Mouse (Mus musculus): ENCODE results near the gene Ahnak2. TPM values are rescaled to one million over a fixed set of nuclear protein-coding genes. Genes with fewer than 3 reads are reported as not detected.

The Ahnak2 gene
- polyA plus RNA-seq, 1 experiment from 2014 or later, result 3.1 TPM

- Histone ChIP-seq H3K36me3 (ENCODE audit: control insufficient read depth, insufficient read depth, low read length) (peaks cover 12% of the 10 kb centered on the region; the same call in 1 of the 2 replicates), H3K4me3 (ENCODE audit: control insufficient read depth in 1 of 2, insufficient read depth in 1 of 2, low read depth in 1 of 2, low read length in 2 of 2) (no peak overlapping the region), H3K9me3 (ENCODE audit: control insufficient read depth, low read length) (no peaks in the 10 kb centered on the region), H3K27me3 (ENCODE audit: control insufficient read depth, insufficient read depth, low read length) (no peaks in the 10 kb centered on the region), H3K4me2 (ENCODE audit: low read length) (no peak overlapping the region), H3K27ac (replicated peaks in 1 of 2; ENCODE audit: control insufficient read depth in 1 of 2, insufficient read depth in 1 of 2, low read depth in 2 of 2, low read length in 2 of 2) (no peak overlapping the region), H3K4me1 (ENCODE audit: control insufficient read depth in 2 of 2, insufficient read depth in 2 of 2, low read length in 2 of 2) (no peaks in the 10 kb centered on the region), H3K9ac (ENCODE audit: low read length) (no peak overlapping the region)
- no peak for ATAC-seq (ENCODE audit: insufficient number of reproducible peaks, insufficient read depth, low FRiP score, low read depth)
- whole genome bisulfite sequencing, result 77% methylated on average over 8 of the region's 8 CpGs
These were observed 74.7 kb downstream of the Ahnak2 start for GRCm38 (mm10) chr12:112727801-112728200.

- Histone ChIP-seq H3K9me3 (ENCODE audit: control insufficient read depth, low read length) (no peaks in the 10 kb centered on the region), H3K36me3 (ENCODE audit: control insufficient read depth, insufficient read depth, low read length) (no peaks in the 10 kb centered on the region), H3K27ac (replicated peaks in 1 of 2; ENCODE audit: control insufficient read depth in 1 of 2, insufficient read depth in 1 of 2, low read depth in 2 of 2, low read length in 2 of 2) (no peak overlapping the region), H3K4me3 (ENCODE audit: control insufficient read depth in 1 of 2, insufficient read depth in 1 of 2, low read depth in 1 of 2, low read length in 2 of 2) (no peak overlapping the region), H3K4me1 (ENCODE audit: control insufficient read depth in 2 of 2, insufficient read depth in 2 of 2, low read length in 2 of 2) (peaks cover 5 to 11% of the 10 kb centered on the region in 2 experiments; a peak in 3 of 4 replicates), H3K27me3 (ENCODE audit: control insufficient read depth, insufficient read depth, low read length) (0 out of 2 replicates have a peak, but pooled peaks cover 3% of the 10 kb centered on the region), H3K9ac (ENCODE audit: low read length) (no peak overlapping the region), H3K4me2 (ENCODE audit: low read length) (no peak overlapping the region)
- ATAC-seq (ENCODE audit: insufficient number of reproducible peaks, insufficient read depth, low FRiP score, low read depth), result no peak
- 75% methylated on average over 11 of the region's 11 CpGs for WGBS
These were observed 78.2 kb downstream of the Ahnak2 start for GRCm38 (mm10) chr12:112724077-112724805.

DNA sequence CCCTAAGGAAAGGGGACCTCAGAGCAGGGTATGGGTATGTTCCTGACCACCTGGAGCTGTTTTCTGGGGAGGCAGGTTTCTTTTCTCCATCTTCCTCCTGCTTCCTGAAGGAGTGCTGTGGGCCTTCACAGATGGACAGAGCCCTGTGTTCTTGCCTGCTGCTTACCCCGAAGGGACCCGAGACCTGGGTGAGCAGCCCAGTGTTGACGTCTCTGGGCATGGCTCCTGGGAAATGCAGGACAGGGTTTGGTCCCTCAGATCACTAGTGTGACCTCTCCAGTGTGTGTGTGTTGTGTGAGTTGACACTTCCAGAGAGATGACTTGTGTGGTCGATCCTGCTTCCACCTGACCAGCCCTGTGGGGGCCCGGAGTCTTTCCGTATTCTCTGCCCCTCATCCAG, 79.0 kb downstream of the Ahnak2 start:
- ATAC-seq (ENCODE audit: insufficient number of reproducible peaks, insufficient read depth, low FRiP score, low read depth), result no peak

GRCm38 (mm10) chr12:112723028-112723330, 79.5 kb downstream of the Ahnak2 start:
- Histone ChIP-seq H3K36me3 (ENCODE audit: control insufficient read depth, insufficient read depth, low read length) (no peaks in the 10 kb centered on the region), H3K4me1 (ENCODE audit: control insufficient read depth in 2 of 2, insufficient read depth in 2 of 2, low read length in 2 of 2) (peaks cover 5 to 11% of the 10 kb centered on the region in 2 experiments; a peak in 3 of 4 replicates), H3K27me3 (ENCODE audit: control insufficient read depth, insufficient read depth, low read length) (0 out of 2 replicates have a peak, but pooled peaks cover 3% of the 10 kb centered on the region), H3K9me3 (ENCODE audit: control insufficient read depth, low read length) (no peaks in the 10 kb centered on the region), H3K4me2 (ENCODE audit: low read length) (peak overlapping the region; percentile 99), H3K27ac (replicated peaks in 1 of 2; ENCODE audit: control insufficient read depth in 1 of 2, insufficient read depth in 1 of 2, low read depth in 2 of 2, low read length in 2 of 2) (no peak overlapping the region), H3K9ac (ENCODE audit: low read length) (peak overlapping the region; percentile 82), H3K4me3 (ENCODE audit: control insufficient read depth in 1 of 2, insufficient read depth in 1 of 2, low read depth in 1 of 2, low read length in 2 of 2) (peak overlapping the region; percentile 67 to 70)
- 24% methylated on average over 5 of the region's 5 CpGs for WGBS
- ATAC-seq (ENCODE audit: insufficient number of reproducible peaks, insufficient read depth, low FRiP score, low read depth), result no peak

More for the DNA sequence above, 79.0 kb downstream of the Ahnak2 start:
- H3K9ac ChIP-seq (ENCODE audit: low read length), result no peak overlapping the region
- WGBS, result 95% methylated on average over 6 of the region's 6 CpGs
- H3K4me3 ChIP-seq (ENCODE audit: control insufficient read depth in 1 of 2, insufficient read depth in 1 of 2, low read depth in 1 of 2, low read length in 2 of 2), result peak overlapping the region in 1 of 2 experiments; percentile 70; a peak in 1 of 4 replicates
- H3K36me3 ChIP-seq (ENCODE audit: control insufficient read depth, insufficient read depth, low read length), result no peaks in the 10 kb centered on the region
- H3K27me3 ChIP-seq (ENCODE audit: control insufficient read depth, insufficient read depth, low read length), result 0 out of 2 replicates have a peak, but pooled peaks cover 3% of the 10 kb centered on the region
- H3K4me2 ChIP-seq (ENCODE audit: low read length), result peak overlapping the region; percentile 99; the same call in 1 of the 2 replicates
- no peak overlapping the region for H3K27ac ChIP-seq (replicated peaks in 1 of 2; ENCODE audit: control insufficient read depth in 1 of 2, insufficient read depth in 1 of 2, low read depth in 2 of 2, low read length in 2 of 2)
- H3K4me1 ChIP-seq (ENCODE audit: control insufficient read depth in 2 of 2, insufficient read depth in 2 of 2, low read length in 2 of 2), result peaks cover 5 to 11% of the 10 kb centered on the region in 2 experiments; a peak in 3 of 4 replicates
- no peaks in the 10 kb centered on the region for H3K9me3 ChIP-seq (ENCODE audit: control insufficient read depth, low read length)

DNA sequence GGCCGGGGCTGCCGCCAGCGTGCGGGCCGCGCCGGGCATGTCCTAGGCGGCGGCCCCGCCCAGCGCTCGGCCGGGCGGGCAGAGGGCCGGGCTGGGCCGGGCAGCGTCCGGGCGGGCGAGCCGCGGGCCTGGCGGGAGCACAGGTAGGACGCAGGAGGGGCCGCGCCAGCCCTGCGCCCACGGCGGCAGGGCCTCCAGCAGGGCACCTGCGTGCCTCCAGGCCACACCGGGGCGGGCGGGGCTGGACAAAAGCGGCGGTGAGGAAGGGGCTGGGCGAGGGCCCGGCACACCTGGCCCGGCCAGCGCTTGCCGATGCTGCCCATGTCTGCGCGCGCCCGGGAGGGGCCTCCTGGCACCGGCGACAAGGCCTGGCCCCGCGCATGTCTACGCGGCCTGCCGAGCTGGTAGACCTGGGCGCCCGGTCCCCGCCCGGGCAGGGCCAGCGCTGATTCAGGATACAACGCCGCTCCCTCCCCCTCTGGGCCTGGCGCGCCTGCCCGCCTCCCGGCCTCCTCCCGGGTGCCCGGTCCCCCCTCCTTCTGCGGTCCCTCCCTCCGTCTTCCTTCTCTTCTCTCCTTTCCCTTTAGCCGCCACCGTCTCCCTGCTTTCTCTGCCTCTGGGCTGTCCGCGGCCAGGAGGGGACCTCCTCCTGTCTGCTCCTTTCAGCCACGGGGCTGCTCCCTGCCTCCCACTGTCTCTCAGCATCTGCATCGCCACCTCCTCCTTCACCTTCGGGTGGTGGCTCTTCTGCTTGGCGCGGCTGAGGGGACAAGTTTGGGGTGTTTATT, 80.0 kb downstream of the Ahnak2 start:
- H3K36me3 ChIP-seq (ENCODE audit: control insufficient read depth, insufficient read depth, low read length), result no peaks in the 10 kb centered on the region
- WGBS, result 2% methylated on average over 43 of the region's 75 CpGs
- peak overlapping the region; percentile 67 to 70 for H3K4me3 ChIP-seq (ENCODE audit: control insufficient read depth in 1 of 2, insufficient read depth in 1 of 2, low read depth in 1 of 2, low read length in 2 of 2)
- H3K27ac ChIP-seq (replicated peaks in 1 of 2; ENCODE audit: control insufficient read depth in 1 of 2, insufficient read depth in 1 of 2, low read depth in 2 of 2, low read length in 2 of 2), result no peak overlapping the region
- H3K9me3 ChIP-seq (ENCODE audit: control insufficient read depth, low read length), result no peaks in the 10 kb centered on the region
- H3K9ac ChIP-seq (ENCODE audit: low read length), result peak overlapping the region; percentile 82
- peak overlapping the region; percentile 99 for H3K4me2 ChIP-seq (ENCODE audit: low read length)
- ATAC-seq (ENCODE audit: insufficient number of reproducible peaks, insufficient read depth, low FRiP score, low read depth), result peak; percentile 37
- H3K27me3 ChIP-seq (ENCODE audit: control insufficient read depth, insufficient read depth, low read length), result 0 out of 2 replicates have a peak, but pooled peaks cover 3% of the 10 kb centered on the region
- H3K4me1 ChIP-seq (ENCODE audit: control insufficient read depth in 2 of 2, insufficient read depth in 2 of 2, low read length in 2 of 2), result peaks cover 5 to 11% of the 10 kb centered on the region in 2 experiments; a peak in 3 of 4 replicates

Small RNA genes lying within 50 kb of the gene (microRNA-seq; reads per million reads assigned to microRNA genes)
- 2.2 reads per million for gene Mir6940

Other genes with a start within 250 kb of the Ahnak2 start
- gene Inf2, start 213.9 kb downstream of the Ahnak2 start, polyA plus RNA-seq (2014; fragmentation: Nextera tagmentation; extraction: Ambion mirVana), result 2.9 and 3.6 TPM in 2 replicates
- 88.3 and 89.7 TPM in 2 replicates for gene Adssl1, start 182.6 kb downstream of the Ahnak2 start, polyA plus RNA-seq (2014; fragmentation: Nextera tagmentation; extraction: Ambion mirVana)
- gene Siva1, start 158.0 kb downstream of the Ahnak2 start, polyA plus RNA-seq (2014; fragmentation: Nextera tagmentation; extraction: Ambion mirVana), result 136 and 153 TPM in 2 replicates
- gene Akt1, start 127.8 kb downstream of the Ahnak2 start, polyA plus RNA-seq (2014; fragmentation: Nextera tagmentation; extraction: Ambion mirVana), result 163 and 182 TPM in 2 replicates
- gene Zbtb42, start 123.8 kb downstream of the Ahnak2 start, polyA plus RNA-seq (2014; fragmentation: Nextera tagmentation; extraction: Ambion mirVana), result 5.3 and 6.7 TPM in 2 replicates
- 5.0 and 6.1 TPM in 2 replicates for gene Cep170b, start 82.2 kb downstream of the Ahnak2 start, polyA plus RNA-seq (2014; fragmentation: Nextera tagmentation; extraction: Ambion mirVana)
- gene Pld4, start 42.0 kb downstream of the Ahnak2 start, polyA plus RNA-seq (2014; fragmentation: Nextera tagmentation; extraction: Ambion mirVana), result 6.0 and 6.8 TPM in 2 replicates
- 7.1 and 7.9 TPM in 2 replicates for gene Clba1, start 6.3 kb upstream of the Ahnak2 start, polyA plus RNA-seq (2014; fragmentation: Nextera tagmentation; extraction: Ambion mirVana)
- 40.4 and 42.0 TPM in 2 replicates for gene Cdca4, start 26.8 kb upstream of the Ahnak2 start, polyA plus RNA-seq (2014; fragmentation: Nextera tagmentation; extraction: Ambion mirVana)
- 0.08 and 0.15 TPM in 2 replicates for gene Gpr132, start 65.6 kb upstream of the Ahnak2 start, polyA plus RNA-seq (2014; fragmentation: Nextera tagmentation; extraction: Ambion mirVana)
- 3.4 and 4.7 TPM in 2 replicates for gene Jag2, start 127.1 kb upstream of the Ahnak2 start, polyA plus RNA-seq (2014; fragmentation: Nextera tagmentation; extraction: Ambion mirVana)
- gene Nudt14, start 139.5 kb upstream of the Ahnak2 start, polyA plus RNA-seq (2014; fragmentation: Nextera tagmentation; extraction: Ambion mirVana), result 44.2 and 53.9 TPM in 2 replicates
- 19.4 and 25.9 TPM in 2 replicates for gene Btbd6, start 173.8 kb upstream of the Ahnak2 start, polyA plus RNA-seq (2014; fragmentation: Nextera tagmentation; extraction: Ambion mirVana)
- 40.5 and 42.5 TPM in 2 replicates for gene Brf1, start 198.0 kb upstream of the Ahnak2 start, polyA plus RNA-seq (2014; fragmentation: Nextera tagmentation; extraction: Ambion mirVana)
- 7.1 and 7.6 TPM in 2 replicates for gene Pacs2, start 211.9 kb upstream of the Ahnak2 start, polyA plus RNA-seq (2014; fragmentation: Nextera tagmentation; extraction: Ambion mirVana)